Mouse (Mus musculus) ES-E14 (cell line): ENCODE measurements around the gene Ankrd52.

Experiments used
- CHD2 ChIP-seq: IDR thresholded peaks from 2 replicates; pipeline ENCODE4 v1.6.1; 2014; ENCODE audit warnings: mild to moderate bottlenecking, low read depth, low read length, inconsistent platforms
- HCFC1 ChIP-seq: IDR thresholded peaks from 2 replicates; pipeline ENCODE4 v1.6.1; 2012; ENCODE audit warnings: low read length, inconsistent platforms, borderline replicate concordance; ENCODE audit not compliant: insufficient read depth
- MAFK ChIP-seq: IDR thresholded peaks from 2 replicates; pipeline ENCODE4 v1.6.1; 2014; ENCODE audit warnings: mild to moderate bottlenecking, low read depth, low read length, inconsistent platforms; ENCODE audit not compliant: insufficient read depth
- ZNF384 ChIP-seq: IDR thresholded peaks from 2 replicates; pipeline ENCODE4 v1.6.1; 2012; ENCODE audit warnings: low read depth, low read length, inconsistent platforms

DNA sequence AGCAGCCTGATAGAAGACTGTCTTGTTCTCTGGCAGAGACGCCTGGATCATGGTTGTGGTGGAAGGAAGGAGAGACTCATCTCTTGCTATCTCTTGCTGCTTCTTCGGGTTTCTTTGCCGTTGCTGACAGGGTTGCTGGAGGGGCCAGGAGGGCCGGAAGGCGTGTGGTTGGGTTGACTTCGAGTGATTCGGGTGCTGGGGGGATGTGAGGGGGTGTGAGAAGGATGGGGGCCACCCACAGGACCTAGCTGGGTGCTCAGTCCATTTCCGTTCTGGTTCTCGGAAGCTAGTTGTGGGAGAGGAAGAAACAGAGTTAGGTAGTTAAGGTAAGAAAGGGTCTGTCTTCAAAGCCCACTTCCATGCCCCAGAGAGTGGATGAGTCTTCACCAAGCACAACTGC lies 24.7 kb downstream of the Ankrd52 start:
- TF ChIP-seq MAFK (no peak), ZNF384 (no peak), HCFC1 (no peak), CHD2 (no peak)
